ENCODE assay signal across 9 mouse cellular contexts in genomic region chr11:98284230-98284629, GRCm38 (mm10). TPM values are rescaled to one million over a fixed set of nuclear protein-coding genes. Genes with fewer than 3 reads are reported as not detected.
DNase-seq lines count a peak whose midpoint lies in the region; ATAC-seq and TF ChIP-seq lines count a peak whose summit lies in the region.
"Had no signal": no experiment of that assay in that cellular context is flagged by ENCODE, and none has a peak within 500 bp of the region (broad histone marks: within the 10 kb centered on the region; RNA-seq: fewer than 3 reads in every experiment).

No protein-coding gene starts in this region.

- no peaks in the 10 kb centered on the region for H3K27me3 ChIP-seq in thymus, adult 2 months (ENCODE audit: control insufficient read depth, insufficient read depth, low read length)
- H3K27me3 ChIP-seq in midbrain, embryonic 11.5 days (ENCODE audit: control insufficient read depth, insufficient read depth, low read length) = no peaks in the 10 kb centered on the region

- H3K4me2 ChIP-seq in midbrain, embryonic 11.5 days = peak overlapping the region; percentile 5; the same call in 1 of the 2 replicates

- ATAC-seq in midbrain, embryonic 11.5 days (ENCODE audit: low FRiP score) = no peak
- no peak for ATAC-seq in erythroid progenitor cell, adult 5-6 weeks (replicated peaks; ENCODE audit: low FRiP score, poor library complexity, severe bottlenecking)

- H3K4me3 ChIP-seq in thymus, adult 2 months (ENCODE audit: control insufficient read depth, insufficient read depth, low read length) = no peak overlapping the region
- no peak overlapping the region for H3K4me3 ChIP-seq in midbrain, embryonic 11.5 days (ENCODE audit: low read depth, low read length)
- H3K4me3 ChIP-seq: myocyte had no signal

- TF ChIP-seq POLR2A in thymus, adult 2 months (IDR thresholded peaks at IDR 0.05; ENCODE audit: control insufficient read depth, extremely low read depth, insufficient read depth, low read length, poor library complexity) = no peak

- no peak for TF ChIP-seq CTCF in thymus, adult 2 months (IDR thresholded peaks at IDR 0.05; ENCODE audit: borderline replicate concordance, control insufficient read depth, extremely low read depth, insufficient read depth, low read length, poor library complexity)

- no peaks in the 10 kb centered on the region for H3K36me3 ChIP-seq in thymus, adult 2 months (ENCODE audit: control insufficient read depth, insufficient read depth, low read length)
- H3K36me3 ChIP-seq in midbrain, embryonic 11.5 days (ENCODE audit: control insufficient read depth, insufficient read depth, low read length) = no peaks in the 10 kb centered on the region

- H3K4me1 ChIP-seq in thymus, adult 2 months (replicated peaks; ENCODE audit: control insufficient read depth, insufficient read depth, low read length) = no peaks in the 10 kb centered on the region
- H3K4me1 ChIP-seq in midbrain, embryonic 11.5 days (ENCODE audit: control insufficient read depth, insufficient read depth, low read length) = no peaks in the 10 kb centered on the region

- WGBS in thymus, adult 2 months = 8% methylated on average over 15 of the region's 17 CpGs
- 4% methylated on average over 16 of the region's 17 CpGs for WGBS in midbrain, embryonic 11.5 days

- no peak overlapping the region for H3K27ac ChIP-seq in thymus, adult 2 months (ENCODE audit: control insufficient read depth, insufficient read depth, low read length)
- H3K27ac ChIP-seq in midbrain, embryonic 11.5 days (ENCODE audit: low read depth, low read length) = no peak overlapping the region

- no peaks in the 10 kb centered on the region for H3K9me3 ChIP-seq in midbrain, embryonic 11.5 days (ENCODE audit: control insufficient read depth, low read length)

- H3K9ac ChIP-seq in midbrain, embryonic 11.5 days (ENCODE audit: low read length) = no peak overlapping the region

- peak; percentile 63 for DNase-seq in cerebellum, adult 9-11 months
- no peak for DNase-seq in cerebellum, adult 8-10 months
- DNase-seq in thymus, adult 2 months = peak; percentile 4
- no peak for DNase-seq in thymus, adult 18-20 months
- peak; percentile 24 for DNase-seq in induced T-regulatory cell, adult 2 months (ENCODE audit: low read depth)
- DNase-seq in midbrain, embryonic 11.5 days (ENCODE audit: low spot score, missing footprints) = no peak
- no peak for DNase-seq in gastrocnemius, postnatal 10 days

RNA-seq across cellular contexts. Expression of gene Neurod2, which starts 45.2 kb away (rescaled TPM):
- 0.12 and 0.22 TPM in 2 replicates for polyA plus RNA-seq in thymus, adult 2 months (2012; rRNA removed)
- polyA plus RNA-seq in midbrain, embryonic 11.5 days (2014; fragmentation: Nextera tagmentation; extraction: Ambion mirVana) = 0.15 and 0.17 TPM in 2 replicates
- not detected for total RNA-seq in gastrocnemius, postnatal 10 days (2021)
- not detected in 2 replicates for total RNA-seq in erythroid progenitor cell, adult 5-6 weeks (2015; ENCODE audit: low replicate concordance)
- not detected in 2 replicates for total RNA-seq in erythroid progenitor cell, adult 5-6 weeks (2017; ENCODE audit: low replicate concordance)
- polyA plus RNA-seq: myocyte had no signal

Comparison
In these comparisons a context has a peak if more than half of its experiments do, and no peak if none do; other contexts are left out.
1. DNase-seq: peak in cerebellum, adult 9-11 months (single experiment), thymus, adult 2 months (single experiment) and induced T-regulatory cell, adult 2 months (single experiment); none in cerebellum, adult 8-10 months (single experiment), thymus, adult 18-20 months (0 of 2), midbrain, embryonic 11.5 days (single experiment) and gastrocnemius, postnatal 10 days (single experiment).